Mouse (Mus musculus): ENCODE measurements around the gene Msrb3. TPM values are rescaled to one million over a fixed set of nuclear protein-coding genes. Genes with fewer than 3 reads are reported as not detected.

Gene Msrb3
- polyA plus RNA-seq, 2 experiments: 13.9 to 28.8 TPM

DNA sequence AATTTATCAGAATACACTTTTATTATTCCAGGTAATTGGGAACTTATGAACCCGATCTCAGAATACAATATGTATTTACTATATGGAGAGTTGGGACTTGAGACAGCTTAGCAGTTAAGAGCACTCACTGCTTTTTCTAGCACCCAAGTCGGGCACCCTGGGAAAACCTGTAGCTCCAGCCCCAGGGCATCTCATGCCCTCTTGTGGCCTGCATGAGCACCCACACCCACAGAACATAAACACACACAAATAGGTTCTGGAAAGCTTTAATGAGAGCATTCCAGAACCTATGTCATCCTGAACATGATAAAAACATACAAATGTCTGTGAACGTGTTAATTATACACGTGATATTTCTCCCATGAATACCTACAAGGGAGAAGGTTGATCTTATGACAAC is 13.1 kb upstream of the Msrb3 start:
- DNase-seq (ENCODE audit: low spot score) (no peak), ATAC-seq (ENCODE audit: low FRiP score, low read depth) (no peak)
- WGBS: 81% methylated on average over 4 of the region's 4 CpGs
- no peak overlapping the region for H3K27ac ChIP-seq (replicated peaks; ENCODE audit: low read depth, low read length)
- no peak for TF ChIP-seq POLR2A (IDR thresholded peaks at IDR 0.05; ENCODE audit: borderline replicate concordance, extremely low read depth, insufficient read depth, insufficient read length)
- no peaks in the 10 kb centered on the region for H3K9me3 ChIP-seq (ENCODE audit: control insufficient read depth, low read length)
- H3K4me3 ChIP-seq (replicated peaks; ENCODE audit: low read length): no peak overlapping the region
- H3K4me2 ChIP-seq (replicated peaks; ENCODE audit: low read depth, low read length, severe bottlenecking): no peak overlapping the region
- H3K4me1 ChIP-seq (ENCODE audit: control insufficient read depth, insufficient read depth, low read length): no peaks in the 10 kb centered on the region
- no peak overlapping the region for H3K9ac ChIP-seq (ENCODE audit: low read depth, low read length, severe bottlenecking)
- H3K27me3 ChIP-seq (ENCODE audit: control insufficient read depth, insufficient read depth, low read length): no peaks in the 10 kb centered on the region
- H3K36me3 ChIP-seq (ENCODE audit: control insufficient read depth, insufficient read depth, low read length): 0 out of 2 replicates have a peak, but pooled peaks cover 3% of the 10 kb centered on the region

DNA sequence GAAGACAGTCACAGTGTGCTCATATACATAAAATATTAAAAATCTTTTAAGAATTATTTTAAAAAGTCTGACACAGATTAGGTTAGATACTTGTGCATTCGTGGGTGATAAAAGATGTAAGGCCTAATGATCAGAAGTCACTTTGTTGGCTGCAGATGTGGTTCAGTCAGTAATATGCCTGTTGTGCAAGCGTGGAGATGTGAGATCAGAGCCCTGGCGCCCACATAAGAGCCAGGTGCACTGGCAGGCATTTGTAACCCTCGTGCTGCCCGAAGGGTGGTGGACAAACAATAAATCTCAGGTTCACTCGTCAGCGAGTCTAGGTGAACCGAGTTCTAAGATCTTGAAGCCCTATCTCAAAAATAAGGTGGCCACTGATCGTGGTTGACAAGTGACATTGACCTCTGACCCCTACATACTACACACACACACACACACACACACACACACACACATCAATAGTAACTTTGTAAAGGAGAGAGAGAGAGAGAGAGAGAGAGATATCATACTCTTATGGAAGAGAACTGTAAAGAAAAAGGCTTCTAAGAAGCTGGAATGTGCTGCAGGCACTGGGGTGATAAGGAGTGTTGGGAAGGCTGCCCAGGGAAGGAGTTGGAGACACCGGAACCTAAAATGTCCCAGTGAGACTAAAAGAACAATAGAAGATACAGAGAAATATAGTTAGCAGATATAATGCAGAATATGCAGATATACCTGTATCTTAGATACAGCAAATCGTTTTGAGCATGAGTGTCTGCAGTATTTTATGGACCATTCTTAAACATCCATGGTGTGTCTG is 10.1 kb upstream of the Msrb3 start:
- Histone ChIP-seq H3K4me1 (ENCODE audit: control insufficient read depth, insufficient read depth, low read length) (no peaks in the 10 kb centered on the region), H3K9ac (ENCODE audit: low read depth, low read length, severe bottlenecking) (no peak overlapping the region), H3K4me2 (replicated peaks; ENCODE audit: low read depth, low read length, severe bottlenecking) (no peak overlapping the region), H3K4me3 (replicated peaks; ENCODE audit: low read length) (no peak overlapping the region), H3K27ac (replicated peaks; ENCODE audit: low read depth, low read length) (no peak overlapping the region), H3K36me3 (ENCODE audit: control insufficient read depth, insufficient read depth, low read length) (0 out of 2 replicates have a peak, but pooled peaks cover 3% of the 10 kb centered on the region), H3K27me3 (ENCODE audit: control insufficient read depth, insufficient read depth, low read length) (no peaks in the 10 kb centered on the region), H3K9me3 (ENCODE audit: control insufficient read depth, low read length) (no peaks in the 10 kb centered on the region; the same call in 1 of the 2 replicates)
- 83% methylated on average over 11 of the region's 11 CpGs for WGBS
- ATAC-seq (ENCODE audit: low FRiP score, low read depth) (no peak), DNase-seq (ENCODE audit: low spot score) (no peak)
- TF ChIP-seq POLR2A (IDR thresholded peaks at IDR 0.05; ENCODE audit: borderline replicate concordance, extremely low read depth, insufficient read depth, insufficient read length): no peak

GRCm38 (mm10) chr10:120904676-120905075 is 5.8 kb upstream of the Msrb3 start:
- 90% methylated on average over 10 of the region's 10 CpGs for whole genome bisulfite sequencing

DNA sequence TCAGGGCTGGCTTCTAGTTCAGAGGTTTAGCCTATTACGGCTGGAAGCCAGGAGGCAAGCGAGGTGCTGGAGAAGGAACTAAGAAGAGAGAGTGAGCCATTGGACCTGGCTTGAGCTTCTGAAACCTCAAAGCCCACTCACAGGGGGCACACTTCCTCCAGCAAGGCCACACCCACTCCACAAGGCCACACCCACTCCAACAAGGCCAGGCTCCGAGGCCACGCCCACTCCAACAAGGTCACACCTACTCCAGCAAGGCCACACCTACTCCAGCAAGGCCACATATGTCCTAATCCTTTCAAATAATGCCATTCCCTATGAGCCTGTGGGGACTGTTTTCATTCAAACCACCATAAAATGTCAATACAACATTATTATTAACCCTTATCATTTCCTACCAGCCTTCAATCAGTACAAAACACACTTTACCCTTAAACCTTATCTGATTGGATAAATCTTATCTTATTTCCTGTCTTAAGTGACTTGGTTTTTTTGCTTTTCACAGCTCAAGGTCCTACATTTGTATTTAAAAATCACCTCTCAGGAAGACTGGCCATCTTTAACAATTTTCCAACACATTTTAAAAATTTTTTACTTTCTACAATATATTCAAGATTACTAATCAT is 5.1 kb upstream of the Msrb3 start:
- Histone ChIP-seq H3K36me3 (ENCODE audit: control insufficient read depth, insufficient read depth, low read length) (no peaks in the 10 kb centered on the region), H3K9ac (ENCODE audit: low read depth, low read length, severe bottlenecking) (no peak overlapping the region), H3K4me2 (replicated peaks; ENCODE audit: low read depth, low read length, severe bottlenecking) (no peak overlapping the region), H3K27ac (replicated peaks; ENCODE audit: low read depth, low read length) (no peak overlapping the region), H3K9me3 (ENCODE audit: control insufficient read depth, low read length) (no peaks in the 10 kb centered on the region; the same call in 1 of the 2 replicates), H3K4me1 (ENCODE audit: control insufficient read depth, insufficient read depth, low read length) (peaks cover 5% of the 10 kb centered on the region; the same call in 1 of the 2 replicates), H3K4me3 (replicated peaks; ENCODE audit: low read length) (no peak overlapping the region), H3K27me3 (ENCODE audit: control insufficient read depth, insufficient read depth, low read length) (no peaks in the 10 kb centered on the region)
- 68% methylated on average over 4 of the region's 4 CpGs for WGBS
- no peak for TF ChIP-seq POLR2A (IDR thresholded peaks at IDR 0.05; ENCODE audit: borderline replicate concordance, extremely low read depth, insufficient read depth, insufficient read length)
- no peak for ATAC-seq (ENCODE audit: low FRiP score, low read depth)
- DNase-seq (ENCODE audit: low spot score): no peak

More at GRCm38 (mm10) chr10:120904676-120905075, 5.8 kb upstream of the Msrb3 start:
- Histone ChIP-seq H3K9me3 (ENCODE audit: control insufficient read depth, low read length) (no peaks in the 10 kb centered on the region; the same call in 1 of the 2 replicates), H3K36me3 (ENCODE audit: control insufficient read depth, insufficient read depth, low read length) (no peaks in the 10 kb centered on the region), H3K4me1 (ENCODE audit: control insufficient read depth, insufficient read depth, low read length) (no peaks in the 10 kb centered on the region), H3K27ac (replicated peaks; ENCODE audit: low read depth, low read length) (no peak overlapping the region), H3K27me3 (ENCODE audit: control insufficient read depth, insufficient read depth, low read length) (no peaks in the 10 kb centered on the region), H3K4me3 (replicated peaks; ENCODE audit: low read length) (no peak overlapping the region), H3K4me2 (replicated peaks; ENCODE audit: low read depth, low read length, severe bottlenecking) (no peak overlapping the region), H3K9ac (ENCODE audit: low read depth, low read length, severe bottlenecking) (no peak overlapping the region)
- no peak for DNase-seq (ENCODE audit: low spot score)
- TF ChIP-seq POLR2A (IDR thresholded peaks at IDR 0.05; ENCODE audit: borderline replicate concordance, extremely low read depth, insufficient read depth, insufficient read length): no peak
- ATAC-seq (ENCODE audit: low FRiP score, low read depth): no peak

- DNase-seq (ENCODE audit: low spot score) (no peak), ATAC-seq (ENCODE audit: low FRiP score, low read depth) (no peak)
- 36% methylated on average over 9 of the region's 9 CpGs for WGBS
- Histone ChIP-seq H3K27me3 (ENCODE audit: control insufficient read depth, insufficient read depth, low read length) (no peaks in the 10 kb centered on the region), H3K4me2 (replicated peaks; ENCODE audit: low read depth, low read length, severe bottlenecking) (no peak overlapping the region), H3K9me3 (ENCODE audit: control insufficient read depth, low read length) (no peaks in the 10 kb centered on the region; the same call in 1 of the 2 replicates), H3K27ac (replicated peaks; ENCODE audit: low read depth, low read length) (no peak overlapping the region), H3K9ac (ENCODE audit: low read depth, low read length, severe bottlenecking) (no peak overlapping the region), H3K4me3 (replicated peaks; ENCODE audit: low read length) (no peak overlapping the region), H3K36me3 (ENCODE audit: control insufficient read depth, insufficient read depth, low read length) (no peaks in the 10 kb centered on the region), H3K4me1 (ENCODE audit: control insufficient read depth, insufficient read depth, low read length) (peaks cover 10% of the 10 kb centered on the region)
- TF ChIP-seq POLR2A (IDR thresholded peaks at IDR 0.05; ENCODE audit: borderline replicate concordance, extremely low read depth, insufficient read depth, insufficient read length): no peak
These were observed 2.8 kb upstream of the Msrb3 start for GRCm38 (mm10) chr10:120901746-120902145.
